Mouse (Mus musculus): ENCODE measurements around the gene Angel1.
A peak's percentile ranks its signal among the peaks of the same experiment; 100 is the strongest.

DNA sequence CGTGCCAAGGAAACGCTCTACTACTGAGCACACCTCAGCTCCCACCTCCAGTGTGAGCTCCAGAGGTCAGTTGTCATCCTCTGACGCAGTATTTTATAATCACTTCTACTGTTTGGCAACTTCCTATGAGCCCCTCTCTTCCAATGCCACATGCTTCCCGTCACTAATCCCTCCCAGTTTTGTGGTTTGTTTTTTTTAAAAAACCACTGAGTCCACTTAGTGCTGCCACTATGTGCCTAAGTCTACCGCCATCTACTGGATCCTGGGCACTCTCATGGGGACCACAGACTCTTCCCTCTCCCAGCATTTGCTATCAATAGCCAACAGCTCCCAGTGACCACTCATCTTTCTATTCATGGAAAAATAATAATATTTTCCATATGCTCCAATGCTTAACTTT is 12.2 kb downstream of the Angel1 start:
- TF ChIP-seq CTCF (IDR thresholded peaks at IDR 0.05; ENCODE audit: borderline replicate concordance, insufficient read depth, low read length) (peak; percentile 31; the same call in 1 of the 2 replicates), POLR2A (IDR thresholded peaks at IDR 0.05; ENCODE audit: low read depth, low read length) (no peak)

Measured in embryonic fibroblast, embryonic 13.5 days (primary cell).